Mouse (Mus musculus): ENCODE results near the gene Gm428.
"Not testable (repeated sequence)": the region's sequence is repeated elsewhere in the genome, so short reads cannot be mapped to it uniquely, and the experiment has no call there.

The Gm428 gene

GRCm38 (mm10) chr4:73683216-73683615 lies at the start of gene Gm428:
Gene Gm428, plus strand, starts transcription at chr4:73683516.
- DNase-seq (ENCODE audit: extremely low spot score, low read depth, low spot score) = not testable (repeated sequence)

- not testable (repeated sequence) for DNase-seq (ENCODE audit: extremely low spot score, low read depth, low spot score)
These were observed 45.5 kb upstream of the Gm428 start, which contains the start of gene Gm11236 for GRCm38 (mm10) chr4:73637821-73638220. Gene Gm11236, plus strand, starts transcription at chr4:73638121.

GRCm38 (mm10) chr4:73661864-73662263 lies 21.5 kb upstream of the Gm428 start:
- not testable (repeated sequence) for DNase-seq (ENCODE audit: extremely low spot score, low read depth, low spot score)

- not testable (repeated sequence) for DNase-seq (ENCODE audit: extremely low spot score, low read depth, low spot score)
These were observed 15.3 kb upstream of the Gm428 start, which contains the start of gene Gm11239 for GRCm38 (mm10) chr4:73668054-73668453. Gene Gm11239, plus strand, starts transcription at chr4:73668354.

GRCm38 (mm10) chr4:73718761-73719160 lies 35.4 kb downstream of the Gm428 start:
- no peak for DNase-seq (ENCODE audit: extremely low spot score, low read depth, low spot score)

GRCm38 (mm10) chr4:73719819-73720218 lies 36.5 kb downstream of the Gm428 start:
- no peak for DNase-seq (ENCODE audit: extremely low spot score, low read depth, low spot score)

Measured in hindlimb bud, embryonic 11.5 days (tissue).